Mouse (Mus musculus) 416B (cell line): ENCODE results near the gene Snn.

Source experiments
- DNase-seq: peaks from one replicate; pipeline ENCODE4 v3.0.0; 2011; ENCODE audit warnings: low read depth

Snn gene

GRCm38 (mm10) chr16:11047130-11047529, 13.6 kb upstream of the Snn start:
- no peak for DNase-seq

- DNase-seq, result no peak
These were observed 10.5 kb upstream of the Snn start for GRCm38 (mm10) chr16:11050226-11050625.

GRCm38 (mm10) chr16:11051134-11051533, 9.6 kb upstream of the Snn start:
- DNase-seq, result no peak

GRCm38 (mm10) chr16:11054409-11054808, 6.3 kb upstream of the Snn start:
- DNase-seq, result peak; percentile 48

GRCm38 (mm10) chr16:11054871-11055270, 5.9 kb upstream of the Snn start:
- DNase-seq, result no peak

GRCm38 (mm10) chr16:11055916-11056315, 4.8 kb upstream of the Snn start:
- DNase-seq, result no peak

GRCm38 (mm10) chr16:11062794-11063721, 2.3 kb downstream of the Snn start:
- DNase-seq, result peak; percentile 66

GRCm38 (mm10) chr16:11064341-11064740, 3.6 kb downstream of the Snn start:
- DNase-seq, result no peak

- no peak for DNase-seq
These were observed 4.0 kb downstream of the Snn start for GRCm38 (mm10) chr16:11064742-11065141.

- DNase-seq, result no peak
These were observed 4.7 kb downstream of the Snn start for GRCm38 (mm10) chr16:11065431-11065830.

- DNase-seq, result peak; percentile 89
These were observed 5.5 kb downstream of the Snn start, which contains the start of gene Litaf for GRCm38 (mm10) chr16:11066029-11066832. TSS of gene Litaf (minus strand) at chr16:11066157.

GRCm38 (mm10) chr16:11066833-11067191, 6.1 kb downstream of the Snn start:
- DNase-seq, result no peak

GRCm38 (mm10) chr16:11068666-11069065, 7.9 kb downstream of the Snn start:
- no peak for DNase-seq

- no peak for DNase-seq
These were observed 8.5 kb downstream of the Snn start for GRCm38 (mm10) chr16:11069271-11069670.

- DNase-seq, result peak; percentile 71
These were observed 9.1 kb downstream of the Snn start for GRCm38 (mm10) chr16:11069710-11070420.

GRCm38 (mm10) chr16:11071176-11071575, 10.4 kb downstream of the Snn start:
- no peak for DNase-seq

- no peak for DNase-seq
These were observed 11.1 kb downstream of the Snn start for GRCm38 (mm10) chr16:11071887-11072286.

GRCm38 (mm10) chr16:11072454-11072853, 11.7 kb downstream of the Snn start:
- no peak for DNase-seq

- no peak for DNase-seq
These were observed 12.3 kb downstream of the Snn start for GRCm38 (mm10) chr16:11073060-11073459.

GRCm38 (mm10) chr16:11077601-11078201, 17.0 kb downstream of the Snn start:
- no peak for DNase-seq

- peak; percentile 89 for DNase-seq
These were observed 17.6 kb downstream of the Snn start for GRCm38 (mm10) chr16:11078216-11078869.
